Mouse (Mus musculus) gastrocnemius, adult 8-10 months (tissue): ENCODE data around the gene Zfp619. TPM values are rescaled to one million over a fixed set of nuclear protein-coding genes. Genes with fewer than 3 reads are reported as not detected.
"Not testable (repeated sequence)": the region's sequence is repeated elsewhere in the genome, so short reads cannot be mapped to it uniquely, and the experiment has no call there.

Source experiments
- DNase-seq, 2 experiments: peaks; one replicate each; pipeline ENCODE4 v3.0.0; 2022; ENCODE audit warnings: low spot score in 2 of 2
- total RNA-seq, 4 experiments: library from RNA; stranded (reverse); gene quantifications; 2 replicates each; pipeline ENCODE4 v1.2.4; 2022

The Zfp619 gene
- total RNA-seq, 4 experiments from 2014 or later = 0.88 to 1.2 (median 0.97) TPM

- DNase-seq = not testable (repeated sequence)
Measured at GRCm38 (mm10) chr7:39588471-39589041, 71.0 kb downstream of the Zfp619 start.

- not testable (repeated sequence) for DNase-seq
Measured at GRCm38 (mm10) chr7:39589044-39589443, 71.5 kb downstream of the Zfp619 start.

Other genes starting within 250 kb of the Zfp619 start
- not detected for gene Gm5114, start 104.6 kb upstream of the Zfp619 start, total RNA-seq